In the genomic region with DNA sequence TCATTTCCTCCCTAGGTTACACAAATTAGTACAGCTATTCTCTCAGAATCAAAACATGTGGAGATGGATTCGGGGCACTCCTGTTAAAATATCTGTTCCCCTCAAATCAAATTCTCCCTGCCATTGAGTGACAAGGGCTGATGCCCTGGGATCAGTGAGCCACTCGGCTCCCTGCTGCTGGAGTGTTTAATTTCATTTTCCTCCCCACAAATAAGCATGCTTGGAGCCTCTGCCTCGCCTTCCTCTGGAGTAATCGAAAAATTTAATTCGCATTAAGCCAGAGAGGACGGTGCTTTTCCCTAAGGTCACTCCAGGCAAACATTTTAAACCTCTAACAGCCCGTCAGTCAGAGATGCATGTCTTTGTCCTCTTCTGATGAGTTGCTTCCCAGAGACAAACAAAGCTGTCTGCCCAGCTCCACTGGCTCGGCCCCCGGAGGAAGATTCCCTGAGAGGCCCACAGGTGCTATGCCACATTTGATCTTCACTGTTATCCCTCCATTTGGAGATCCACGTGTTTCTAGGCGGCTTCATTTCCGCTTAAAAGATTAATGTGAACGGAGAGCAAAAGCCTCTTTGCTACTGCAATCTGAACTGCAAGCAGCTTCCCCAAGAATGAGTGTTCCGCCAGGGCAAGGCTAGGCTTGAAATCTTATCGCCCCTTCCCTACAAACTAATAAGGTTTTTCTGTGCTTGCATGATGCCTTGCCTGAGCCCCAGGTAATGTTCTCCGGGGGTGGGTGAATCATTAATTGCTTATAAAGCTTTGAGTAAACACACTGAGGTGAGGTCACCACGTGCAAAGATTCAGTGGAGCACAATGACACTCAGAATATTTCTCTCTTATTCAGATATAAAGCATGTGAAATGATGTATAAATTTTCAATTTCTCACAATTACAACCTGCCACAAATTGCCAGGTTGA, we compare ENCODE assay signal across 15 mouse cellular contexts.
DNase-seq lines count a peak whose midpoint lies in the region; ATAC-seq and TF ChIP-seq lines count a peak whose summit lies in the region.
"Had no signal": no experiment of that assay in that cellular context is flagged by ENCODE, and none has a peak within 500 bp of the region (broad histone marks: within the 10 kb centered on the region; RNA-seq: fewer than 3 reads in every experiment).

No protein-coding gene starts in this region.

- no peaks in the 10 kb centered on the region for H3K36me3 ChIP-seq in forebrain, embryonic 14.5 days (ENCODE audit: control insufficient read depth, insufficient read depth, low read length)
- no peaks in the 10 kb centered on the region for H3K36me3 ChIP-seq in forebrain, embryonic 15.5 days
- no peaks in the 10 kb centered on the region for H3K36me3 ChIP-seq in midbrain, embryonic 16.5 days (ENCODE audit: control insufficient read depth, insufficient read depth, low read length)
- H3K36me3 ChIP-seq in heart, embryonic 10.5 days = no peaks in the 10 kb centered on the region
- H3K36me3 ChIP-seq: heart, embryonic 13.5 days had no signal

- no peak overlapping the region for H3K4me2 ChIP-seq in forebrain, embryonic 14.5 days (ENCODE audit: low read length)
- H3K4me2 ChIP-seq in forebrain, embryonic 15.5 days (replicated peaks) = no peak overlapping the region
- peak overlapping the region; percentile 21 for H3K4me2 ChIP-seq in midbrain, embryonic 16.5 days (ENCODE audit: low read length)
- H3K4me2 ChIP-seq: heart, embryonic 13.5 days; liver, embryonic 11.5 days had no signal

- no peak for DNase-seq in forebrain, embryonic 14.5 days (ENCODE audit: low spot score)
- DNase-seq in brain, embryonic 14.5 days (ENCODE audit: low read depth) = peak; percentile 63
- DNase-seq in kidney, adult 8-10 months = peak; percentile 27 to 60
- no peak for DNase-seq in layer of hippocampus, adult 9-10 months (ENCODE audit: low spot score)
- no peak for DNase-seq in heart, embryonic 10.5 days (ENCODE audit: low spot score)
- no peak for DNase-seq in c-Kit-positive CD71-positive TER-119-positive erythroid progenitor cells, embryonic 14.5 days (ENCODE audit: low spot score)
- DNase-seq: adrenal gland, postnatal 14 days; cerebellum, adult 11-12 months; embryo, embryonic 11 days; lung, postnatal 10 days had no signal

- 56% methylated on average over 17 of the region's 17 CpGs for WGBS in forebrain, embryonic 14.5 days
- WGBS in forebrain, embryonic 15.5 days = 46% methylated on average over 17 of the region's 17 CpGs
- 23% methylated on average over 17 of the region's 17 CpGs for WGBS in midbrain, embryonic 16.5 days
- 64% methylated on average over 17 of the region's 17 CpGs for WGBS in heart, embryonic 10.5 days

- no peaks in the 10 kb centered on the region for H3K4me1 ChIP-seq in forebrain, embryonic 14.5 days (ENCODE audit: control insufficient read depth, insufficient read depth, low read length)
- H3K4me1 ChIP-seq in forebrain, embryonic 15.5 days = 0 out of 2 replicates have a peak, but pooled peaks cover 2% of the 10 kb centered on the region
- peaks cover 7% of the 10 kb centered on the region for H3K4me1 ChIP-seq in midbrain, embryonic 16.5 days (ENCODE audit: control insufficient read depth, insufficient read depth, low read length)
- no peaks in the 10 kb centered on the region for H3K4me1 ChIP-seq in heart, embryonic 10.5 days
- H3K4me1 ChIP-seq: heart, embryonic 13.5 days had no signal

- H3K9ac ChIP-seq in forebrain, embryonic 14.5 days (ENCODE audit: low read length) = peak overlapping the region; percentile 9; the same call in 1 of the 2 replicates
- no peak overlapping the region for H3K9ac ChIP-seq in forebrain, embryonic 15.5 days (replicated peaks)
- H3K9ac ChIP-seq in midbrain, embryonic 16.5 days (ENCODE audit: low read depth, low read length) = no peak overlapping the region
- H3K9ac ChIP-seq: heart, embryonic 13.5 days had no signal

- H3K27ac ChIP-seq in forebrain, embryonic 14.5 days (ENCODE audit: low read depth, low read length) = no peak overlapping the region
- H3K27ac ChIP-seq in forebrain, embryonic 15.5 days (replicated peaks) = no peak overlapping the region
- H3K27ac ChIP-seq in midbrain, embryonic 16.5 days (ENCODE audit: low read length) = peak overlapping the region; percentile 23; the same call in 1 of the 2 replicates
- H3K27ac ChIP-seq in heart, embryonic 10.5 days = no peak overlapping the region
- H3K27ac ChIP-seq: heart, embryonic 13.5 days had no signal

- no peak overlapping the region for H3K4me3 ChIP-seq in forebrain, embryonic 14.5 days (ENCODE audit: low read depth, low read length)
- H3K4me3 ChIP-seq in forebrain, embryonic 15.5 days = no peak overlapping the region
- no peak overlapping the region for H3K4me3 ChIP-seq in midbrain, embryonic 16.5 days (ENCODE audit: low read depth, low read length)
- no peak overlapping the region for H3K4me3 ChIP-seq in heart, embryonic 10.5 days
- H3K4me3 ChIP-seq: heart, embryonic 13.5 days; myocyte had no signal

- TF ChIP-seq CTCF in brain, embryonic 14.5 days (IDR thresholded peaks at IDR 0.05; ENCODE audit: borderline replicate concordance, extremely low read depth, insufficient read depth, insufficient read length) = no peak

- H3K27me3 ChIP-seq in forebrain, embryonic 14.5 days (replicated peaks; ENCODE audit: control insufficient read depth, insufficient read depth, low read length) = no peaks in the 10 kb centered on the region
- no peaks in the 10 kb centered on the region for H3K27me3 ChIP-seq in forebrain, embryonic 15.5 days
- no peaks in the 10 kb centered on the region for H3K27me3 ChIP-seq in midbrain, embryonic 16.5 days (ENCODE audit: control insufficient read depth, insufficient read depth, low read depth, low read length)
- H3K27me3 ChIP-seq in heart, embryonic 10.5 days (ENCODE audit: insufficient read depth, poor library complexity, severe bottlenecking) = no peaks in the 10 kb centered on the region
- H3K27me3 ChIP-seq: heart, embryonic 13.5 days had no signal

- TF ChIP-seq POLR2A in brain, embryonic 14.5 days (IDR thresholded peaks at IDR 0.05; ENCODE audit: borderline replicate concordance, extremely low read depth, insufficient read depth, insufficient read length, poor library complexity, severe bottlenecking) = no peak

- no peak for ATAC-seq in forebrain, embryonic 14.5 days
- ATAC-seq in forebrain, embryonic 15.5 days (replicated peaks) = no peak
- peak; percentile 73 for ATAC-seq in midbrain, embryonic 16.5 days

- H3K9me3 ChIP-seq in forebrain, embryonic 14.5 days (replicated peaks; ENCODE audit: control insufficient read depth, low read length) = no peaks in the 10 kb centered on the region
- no peaks in the 10 kb centered on the region for H3K9me3 ChIP-seq in forebrain, embryonic 15.5 days
- H3K9me3 ChIP-seq in midbrain, embryonic 16.5 days (replicated peaks; ENCODE audit: control insufficient read depth, low read length, poor library complexity, severe bottlenecking) = no peaks in the 10 kb centered on the region
- H3K9me3 ChIP-seq in heart, embryonic 10.5 days = no peaks in the 10 kb centered on the region
- H3K9me3 ChIP-seq: heart, embryonic 13.5 days had no signal

Comparison
In these comparisons a context has a peak if more than half of its experiments do, and no peak if none do; other contexts are left out.
1. DNase-seq: peak in brain, embryonic 14.5 days (single experiment) and kidney, adult 8-10 months (2 of 2); none in forebrain, embryonic 14.5 days (single experiment), layer of hippocampus, adult 9-10 months (single experiment), heart, embryonic 10.5 days (single experiment) and c-Kit-positive CD71-positive TER-119-positive erythroid progenitor cells, embryonic 14.5 days (single experiment).